Mouse (Mus musculus) spleen, adult 18-20 months (tissue): ENCODE results near the gene Alkbh2.

Source experiments
- DNase-seq, 2 experiments: peaks; one replicate each; pipeline ENCODE4 v3.0.0; 2022; ENCODE audit warnings: mixed read lengths in 2 of 2

The Alkbh2 gene

DNA sequence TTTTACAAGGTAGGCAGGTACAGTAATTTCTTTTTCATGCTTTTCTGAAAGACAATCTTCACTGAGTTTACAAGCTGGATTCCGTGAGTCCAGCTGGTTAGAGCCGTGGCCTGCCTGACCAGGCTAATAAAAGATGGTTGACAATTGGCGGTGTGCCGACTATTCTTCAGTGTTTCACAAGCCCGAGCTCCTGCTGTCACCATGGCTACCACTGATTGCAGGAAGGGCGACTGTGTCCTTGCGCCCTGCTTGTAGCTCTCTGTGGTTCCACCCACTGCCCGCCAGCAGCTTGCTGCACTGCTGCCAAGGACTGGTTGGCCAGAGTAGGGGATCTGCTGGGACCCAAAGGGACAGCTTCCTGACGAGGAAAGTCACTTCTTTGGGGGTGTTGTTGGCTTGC, 11.2 kb upstream of the Alkbh2 start:
- DNase-seq = no peak

DNA sequence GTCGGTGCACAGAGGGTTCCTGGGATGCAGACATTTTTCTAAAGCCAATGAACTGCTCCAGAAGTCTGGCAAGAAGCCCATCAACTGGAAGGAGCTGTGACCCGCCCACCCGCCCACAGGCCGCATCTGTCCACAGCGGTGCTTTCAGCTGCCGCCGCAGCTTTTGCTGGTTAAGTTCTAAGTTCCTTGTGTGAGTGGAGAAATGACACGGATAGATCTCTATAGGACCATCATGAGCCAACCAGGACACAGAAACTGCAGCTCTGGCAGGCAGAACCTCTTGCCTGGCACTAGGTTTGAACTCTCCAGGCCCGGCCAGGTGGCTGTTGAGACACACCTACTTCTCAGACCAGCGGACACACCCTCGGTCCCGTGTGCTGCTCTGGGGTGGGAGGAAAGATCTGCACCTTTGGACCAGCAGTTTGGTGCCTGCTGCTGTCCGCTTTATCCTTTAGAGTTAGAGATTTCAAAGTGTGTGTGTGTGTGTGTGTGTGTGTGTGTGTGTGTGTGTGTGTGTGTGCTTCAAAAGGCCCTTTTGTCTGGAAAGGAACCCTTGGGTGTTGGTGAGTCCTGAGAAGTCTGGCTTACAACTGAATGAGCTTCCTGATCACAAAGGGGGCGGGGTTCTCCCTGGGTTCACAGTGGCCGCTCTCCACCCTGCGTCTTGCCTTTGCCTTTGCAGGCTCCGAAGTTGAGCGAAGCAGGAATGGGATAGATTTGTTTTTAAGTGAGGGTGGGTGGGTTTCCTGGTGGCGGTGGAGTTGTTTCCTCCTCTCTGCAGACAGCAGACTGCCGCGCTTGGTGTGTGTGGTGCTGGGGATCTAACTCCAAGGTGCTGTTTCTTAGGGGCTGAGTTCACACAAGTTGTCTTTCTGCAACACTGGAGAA, 10.5 kb upstream of the Alkbh2 start:
- no peak for DNase-seq

DNA sequence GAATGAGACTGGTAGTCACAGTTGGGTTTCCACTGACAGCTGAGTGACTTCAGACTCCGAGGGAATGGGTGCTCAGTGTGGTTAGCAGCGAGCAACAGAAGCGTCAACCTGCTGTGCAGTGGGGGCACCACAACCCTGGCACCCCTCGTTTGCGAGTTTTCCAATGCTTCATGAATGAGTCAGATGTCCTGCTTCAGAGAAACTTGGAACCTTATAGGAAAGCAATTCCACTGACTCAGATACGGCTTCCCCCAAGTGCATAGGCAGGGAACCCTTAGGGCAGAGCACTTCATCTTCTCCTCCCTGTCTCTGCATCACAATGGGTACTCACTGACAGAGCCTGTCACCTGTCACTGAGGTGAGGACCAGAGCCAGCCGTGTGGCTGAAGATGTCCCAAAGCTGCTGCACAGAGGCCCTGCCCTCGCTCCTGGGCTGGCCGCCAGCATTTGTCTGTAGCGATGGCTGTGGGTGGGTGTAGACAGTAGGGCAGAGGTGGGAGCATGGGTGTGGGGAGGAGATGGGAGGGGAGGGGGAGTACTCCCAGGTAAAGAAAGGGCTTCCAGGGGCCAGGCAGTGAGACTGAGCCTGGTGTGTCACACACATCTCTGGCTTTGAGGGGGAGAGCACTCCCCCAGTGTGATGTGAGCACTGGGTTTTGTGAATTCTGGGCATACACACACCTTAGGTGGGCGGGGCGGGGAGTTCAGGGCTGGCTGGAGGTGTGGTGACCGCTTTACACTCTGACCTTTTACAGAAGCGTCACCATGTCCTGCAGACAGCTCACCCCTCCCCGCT, 9.7 kb upstream of the Alkbh2 start:
- DNase-seq = no peak

DNA sequence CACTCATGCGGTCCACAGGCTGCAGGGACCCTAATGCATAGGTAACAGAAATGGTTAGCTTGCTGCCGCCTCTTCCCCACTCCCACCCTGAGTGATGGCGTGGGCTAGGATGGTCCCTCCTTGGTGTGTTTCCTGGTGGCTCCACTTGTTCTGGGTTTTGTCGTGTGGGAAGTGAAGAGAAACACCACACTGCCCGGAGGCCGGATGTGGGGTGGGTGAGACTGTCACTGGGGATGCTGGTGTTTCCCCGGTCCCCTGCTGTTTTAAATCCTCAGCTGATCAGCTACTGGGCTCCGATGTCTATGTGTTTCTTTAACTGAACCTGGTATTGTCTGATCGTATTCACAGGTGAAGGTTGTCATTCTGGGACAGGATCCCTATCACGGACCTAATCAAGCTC, 7.5 kb upstream of the Alkbh2 start:
- no peak for DNase-seq

DNA sequence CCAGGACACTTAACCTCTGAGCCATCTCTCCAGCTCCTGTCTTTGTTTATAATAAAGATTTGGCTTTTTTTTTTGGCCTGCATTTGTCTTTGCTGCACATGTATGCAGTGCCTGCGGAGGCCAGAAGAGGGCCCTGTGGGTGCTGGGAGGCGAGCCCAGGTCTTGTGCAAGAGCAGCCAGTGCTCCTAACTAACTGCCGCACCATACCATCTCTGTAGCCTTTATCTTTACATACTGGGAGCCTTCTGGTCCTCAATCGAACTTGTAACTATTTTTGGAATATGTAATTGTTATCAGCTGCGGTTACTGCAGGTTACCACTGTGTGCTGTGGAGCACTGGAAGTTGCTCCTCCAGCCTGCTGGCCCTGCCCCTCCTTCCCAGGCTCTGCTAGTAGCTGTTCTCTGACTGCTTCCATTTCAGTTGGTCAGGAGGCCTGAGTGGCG, 6.1 kb upstream of the Alkbh2 start:
- no peak for DNase-seq

DNA sequence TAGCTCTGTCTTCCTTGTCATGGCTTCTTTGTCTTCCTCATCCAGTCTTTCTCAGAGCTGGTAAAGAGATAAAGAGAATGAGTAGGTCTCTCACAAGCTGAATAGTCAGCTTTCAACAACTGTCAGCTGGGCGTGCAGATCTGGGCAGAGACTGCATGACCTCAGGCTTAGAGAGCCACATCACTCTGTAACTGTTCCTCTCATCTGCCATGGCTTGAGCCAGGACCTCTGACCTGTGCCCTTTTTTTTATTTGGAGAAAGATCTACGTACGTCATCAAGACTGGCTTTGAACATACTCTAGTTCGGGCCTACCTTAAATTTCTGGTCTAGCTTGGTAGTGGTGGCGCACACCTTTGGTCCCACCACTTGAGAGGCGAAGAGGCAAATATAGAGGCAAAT, 4.8 kb upstream of the Alkbh2 start:
- no peak for DNase-seq

DNA sequence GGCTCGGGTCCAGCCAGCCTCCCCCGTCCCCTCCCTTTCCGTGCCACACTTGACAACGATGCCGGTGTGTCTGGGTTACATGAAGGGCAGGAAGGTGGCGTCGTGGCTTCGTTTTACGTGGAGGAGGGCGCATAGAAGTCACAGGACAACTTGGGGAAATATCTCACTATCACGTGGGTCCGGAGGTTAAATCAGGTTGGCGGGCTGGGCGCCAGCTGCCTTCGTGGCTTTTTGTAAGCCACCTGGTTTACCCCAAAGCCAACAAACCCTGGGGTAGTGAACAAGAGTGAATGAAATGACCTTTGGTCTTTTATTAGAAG, 3.5 kb upstream of the Alkbh2 start:
- peak in 1 of 2 experiments; percentile 42 for DNase-seq

DNA sequence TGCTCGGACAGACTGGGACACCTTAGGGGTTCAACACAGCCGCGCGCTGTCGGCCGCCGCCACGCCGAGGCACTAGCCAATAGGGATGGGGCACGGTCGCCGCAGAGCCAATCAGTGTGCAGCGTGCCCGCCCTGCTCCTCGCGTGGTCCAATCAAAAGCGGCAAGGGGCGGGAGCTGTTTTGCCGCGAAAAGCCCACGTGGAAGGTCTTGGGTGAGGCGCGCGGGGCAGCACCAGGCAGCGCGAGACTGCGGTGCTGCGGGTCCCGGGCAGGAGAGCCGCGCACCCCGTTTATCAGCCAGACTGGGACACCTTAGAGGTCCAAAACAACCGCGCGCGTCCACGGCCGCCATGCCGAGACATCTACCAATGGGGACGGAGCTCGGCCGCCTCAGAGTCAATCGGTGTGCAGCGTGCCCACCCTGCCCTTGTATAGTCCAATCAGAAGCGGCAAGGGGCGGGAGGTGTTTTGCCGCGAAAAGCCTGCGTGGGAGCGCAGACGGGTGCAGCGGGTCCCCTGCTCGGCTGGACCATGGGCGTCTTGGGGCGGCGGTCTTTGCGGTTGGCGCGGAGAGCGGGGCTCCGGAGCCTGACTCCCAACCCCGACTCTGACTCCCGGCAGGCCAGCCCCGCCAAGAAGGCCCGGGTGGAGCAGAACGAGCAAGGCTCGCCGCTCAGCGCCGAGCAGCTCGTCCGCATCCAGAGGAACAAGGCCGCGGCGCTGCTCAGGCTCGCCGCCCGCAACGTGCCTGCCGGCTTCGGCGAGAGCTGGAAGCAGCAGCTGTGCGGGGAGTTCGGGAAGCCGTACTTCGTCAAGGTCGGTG, 2.9 kb upstream of the Alkbh2 start:
- DNase-seq = peak; percentile 85 to 92

DNA sequence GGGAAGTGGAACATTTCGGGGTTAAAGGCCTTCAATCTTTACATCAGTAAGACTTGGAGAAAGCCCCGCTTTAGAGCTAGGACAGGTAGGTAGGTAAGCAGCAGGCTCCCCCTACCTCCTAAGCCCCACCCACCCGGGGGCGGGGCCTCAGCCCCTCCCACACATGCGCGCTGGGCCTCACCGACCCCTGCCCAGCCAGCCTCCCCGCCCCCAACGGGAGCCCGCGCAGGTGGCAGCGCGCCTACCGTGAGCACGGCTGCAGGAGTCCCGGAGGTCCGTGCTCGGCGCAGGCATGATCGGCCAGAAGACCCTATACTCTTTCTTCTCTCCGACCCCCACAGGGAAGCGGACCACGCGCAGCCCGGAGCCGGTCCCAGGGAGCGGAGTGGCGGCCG, 2.2 kb upstream of the Alkbh2 start, which contains the start of gene Ung:
Gene Ung (plus strand): TSS at position 176 of the 395 bp plus-strand sequence.
- DNase-seq = peak; percentile 67 to 81

DNA sequence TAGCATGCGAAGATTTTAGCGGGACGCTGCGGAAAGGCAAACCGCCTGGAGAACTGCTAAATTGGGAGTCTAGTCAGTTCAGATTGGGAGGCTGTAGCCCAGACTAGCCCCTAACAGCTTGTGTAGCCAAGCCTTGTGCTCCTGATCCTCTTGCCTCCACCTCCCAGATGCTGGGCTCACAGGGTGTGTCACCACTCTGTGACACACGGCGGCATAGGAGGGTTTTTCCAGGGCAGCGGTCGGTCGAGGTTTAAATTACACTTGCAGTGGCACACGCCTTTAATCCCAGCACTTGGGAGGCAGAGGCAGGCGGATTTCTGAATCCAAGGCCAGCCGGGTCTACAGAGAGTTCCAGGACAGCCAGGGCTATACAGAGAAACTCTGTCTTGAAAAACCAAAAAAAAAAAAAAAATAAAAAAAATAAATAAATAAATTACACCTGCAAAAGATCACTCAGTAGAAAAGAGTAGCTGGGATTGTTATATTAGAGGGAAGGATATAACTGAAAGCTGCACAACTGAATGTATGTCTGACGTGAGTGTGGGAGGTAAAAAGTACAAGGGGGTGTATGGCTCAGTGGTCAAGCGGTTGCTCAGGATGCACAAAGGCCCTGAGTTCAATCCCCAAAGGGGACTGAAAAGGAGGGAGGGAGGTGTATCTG, 1.7 kb upstream of the Alkbh2 start:
- DNase-seq = no peak

DNA sequence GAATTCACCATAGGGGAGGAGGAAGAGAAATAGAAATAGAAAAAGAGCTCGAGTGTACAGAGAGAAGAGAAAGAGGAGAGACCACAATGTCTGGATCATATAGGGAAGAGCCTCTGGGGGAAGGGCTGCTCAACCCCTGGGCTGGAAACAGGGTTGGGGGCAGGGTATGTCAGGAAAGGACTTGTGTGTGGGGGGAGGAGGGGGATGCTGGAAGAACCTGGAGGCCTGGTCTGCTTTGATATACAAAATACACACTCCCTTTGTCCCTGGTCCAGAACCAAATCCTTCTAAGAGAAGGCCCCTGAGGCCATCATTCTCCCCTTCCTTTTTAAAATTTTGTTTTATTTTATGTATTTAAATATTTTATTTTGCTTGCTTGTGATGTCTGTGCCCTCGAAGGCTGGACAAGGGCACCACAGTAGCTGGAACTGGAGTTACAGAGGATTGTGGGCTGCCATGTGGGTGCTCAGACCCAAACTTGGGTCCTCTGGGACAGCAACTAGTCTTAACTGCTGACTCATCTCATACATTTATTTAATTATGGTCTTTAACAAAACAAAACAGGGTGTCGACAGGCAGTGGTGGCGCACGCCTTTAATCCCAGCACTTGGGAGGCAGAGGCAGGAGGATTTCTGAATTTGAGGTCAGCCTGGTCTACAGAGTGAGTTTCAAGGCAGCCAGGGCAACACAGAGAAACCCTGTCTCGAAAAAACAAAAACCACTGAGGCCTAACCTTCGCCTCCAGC, 1.3 kb downstream of the Alkbh2 start:
- no peak for DNase-seq

DNA sequence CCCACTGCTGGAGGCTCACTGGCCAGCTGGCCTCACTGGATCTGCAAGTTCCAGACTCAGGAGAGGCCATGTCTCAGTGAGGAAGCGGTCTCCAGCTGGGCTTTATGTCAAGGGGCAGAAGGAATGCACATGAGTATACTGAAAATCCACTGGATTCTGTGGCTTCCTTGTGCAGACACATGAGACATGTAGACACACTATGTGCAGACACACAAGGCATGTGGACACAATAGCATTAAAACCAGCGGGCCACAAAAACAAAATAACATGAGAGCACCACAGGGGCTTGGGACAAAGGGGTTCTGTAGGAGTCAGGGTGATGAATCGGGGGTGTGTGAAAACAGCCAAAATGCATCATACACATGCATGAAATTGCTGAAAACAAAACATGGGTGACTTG, 2.0 kb downstream of the Alkbh2 start:
- DNase-seq = no peak

DNA sequence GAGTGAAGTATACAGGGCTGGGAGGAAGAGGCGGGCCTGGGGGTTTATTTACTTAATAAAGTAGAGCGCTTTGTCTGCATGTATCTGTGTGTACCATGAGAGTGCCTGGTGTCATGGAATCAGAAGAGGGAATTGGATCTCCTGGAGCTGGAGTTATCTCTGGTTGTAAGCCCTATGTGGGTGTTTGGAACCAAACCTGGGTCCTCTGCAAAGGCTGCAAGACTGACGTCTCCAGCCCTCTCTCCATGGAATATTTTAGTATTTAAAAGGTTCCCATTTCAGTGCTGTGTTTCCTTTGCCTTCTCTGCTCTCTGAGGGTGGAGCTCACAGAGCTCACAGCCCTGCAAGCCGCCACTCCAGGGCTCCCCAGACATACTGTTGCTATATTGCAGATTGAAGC, 8.2 kb downstream of the Alkbh2 start:
- no peak for DNase-seq

DNA sequence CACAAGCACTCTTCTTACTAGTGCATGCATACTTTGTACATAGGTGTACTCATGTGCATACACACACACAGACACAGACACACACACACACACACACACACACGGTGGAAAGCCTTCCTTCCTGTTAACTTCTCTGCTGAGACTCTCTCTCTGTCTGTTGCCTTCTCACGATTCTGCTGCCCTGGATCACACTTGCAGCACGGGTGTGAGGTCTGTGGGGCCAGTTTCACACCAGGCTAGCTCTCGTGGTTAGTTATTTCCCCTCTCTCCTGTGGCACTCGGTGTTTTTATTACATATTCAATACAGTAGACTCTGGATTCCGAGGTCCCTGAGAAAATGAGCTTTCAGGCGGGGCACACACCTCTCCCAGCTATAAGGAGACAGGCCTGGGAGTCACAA, 11.4 kb downstream of the Alkbh2 start:
- DNase-seq = no peak

DNA sequence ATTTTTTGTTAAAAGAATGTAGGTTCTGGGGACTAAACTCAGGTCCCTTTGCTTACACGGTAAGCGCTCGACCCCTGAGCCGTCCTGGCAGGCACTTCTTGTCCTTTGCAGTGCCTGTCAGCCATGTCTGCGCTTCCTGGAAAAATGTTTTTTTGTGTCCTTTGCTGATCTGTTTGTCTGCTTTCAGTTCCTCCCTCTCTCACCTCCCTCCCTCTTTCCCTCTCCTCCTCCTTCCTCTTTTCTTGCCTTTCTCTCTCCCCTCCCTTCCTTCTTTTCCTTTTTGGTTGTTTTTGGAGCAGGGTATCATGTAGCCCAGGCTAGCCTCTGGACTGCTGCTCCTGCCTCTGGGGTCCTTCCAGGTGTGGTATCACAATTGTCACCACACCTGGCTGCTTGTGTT, 13.0 kb downstream of the Alkbh2 start:
- DNase-seq = no peak

DNA sequence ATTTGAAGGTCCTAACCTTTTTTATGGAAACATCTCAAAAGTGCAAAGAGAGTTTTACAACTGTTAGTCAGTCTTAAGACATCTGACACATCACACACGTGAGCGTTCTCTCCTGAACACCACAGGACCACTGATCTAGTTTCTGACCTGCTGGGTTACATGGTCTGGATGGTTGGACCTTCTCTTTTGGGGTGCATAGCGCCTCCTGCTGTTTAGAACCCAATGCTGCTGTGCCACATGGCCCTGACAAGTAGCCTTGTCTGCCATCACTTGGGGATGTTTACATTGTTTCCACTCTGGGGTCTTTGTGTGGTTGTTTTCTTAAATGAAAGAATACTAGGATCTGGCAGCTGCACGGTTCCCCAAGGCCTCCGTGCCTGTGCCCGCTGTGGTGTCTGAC, 14.7 kb downstream of the Alkbh2 start:
- DNase-seq = no peak

DNA sequence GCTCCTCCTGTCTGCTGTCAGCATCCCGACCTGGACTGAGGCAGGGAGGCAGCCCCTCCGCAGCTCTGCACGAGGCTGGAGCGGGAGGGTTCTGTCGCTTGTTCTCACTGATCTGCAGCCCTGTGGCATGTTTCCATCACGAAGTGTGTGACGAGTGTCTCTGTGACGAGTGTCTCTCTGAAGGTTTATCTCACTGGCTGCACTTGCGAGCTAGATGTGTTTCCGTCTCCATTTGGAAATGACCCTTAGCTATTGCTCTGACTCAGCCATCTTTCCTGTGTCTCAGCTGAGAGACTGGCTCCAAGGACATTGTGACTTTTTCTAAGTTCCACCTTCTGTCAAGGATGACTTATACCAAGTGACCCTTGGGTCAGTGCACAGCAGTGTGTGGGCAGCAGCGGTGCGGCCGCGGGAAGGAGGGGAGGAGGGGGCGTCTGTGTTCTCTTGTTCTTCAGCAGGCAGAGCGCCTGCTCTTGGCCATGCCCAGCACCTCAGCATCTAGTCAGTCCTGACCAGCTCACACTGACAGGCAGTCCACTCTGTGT, 21.6 kb downstream of the Alkbh2 start:
- no peak for DNase-seq

DNA sequence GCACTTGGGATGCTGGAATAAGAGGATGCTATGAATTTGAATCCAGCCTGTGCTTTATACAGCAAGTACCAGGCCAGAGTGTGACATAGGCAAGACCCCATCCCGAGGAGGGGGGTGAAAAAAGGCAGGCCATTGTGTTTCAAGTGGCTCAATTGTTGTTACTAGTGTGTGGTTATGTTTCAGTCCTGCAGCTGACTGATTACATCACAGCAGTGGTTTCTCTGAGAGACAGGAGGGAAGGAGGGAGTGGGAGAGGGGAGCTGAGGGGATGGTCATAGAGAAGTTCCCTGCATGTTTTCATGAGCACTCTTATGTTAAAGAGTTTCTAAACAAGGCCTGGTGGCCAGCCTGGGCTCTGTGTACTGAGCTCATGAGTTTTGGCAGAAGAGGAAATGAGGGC, 25.2 kb downstream of the Alkbh2 start:
- no peak for DNase-seq

DNA sequence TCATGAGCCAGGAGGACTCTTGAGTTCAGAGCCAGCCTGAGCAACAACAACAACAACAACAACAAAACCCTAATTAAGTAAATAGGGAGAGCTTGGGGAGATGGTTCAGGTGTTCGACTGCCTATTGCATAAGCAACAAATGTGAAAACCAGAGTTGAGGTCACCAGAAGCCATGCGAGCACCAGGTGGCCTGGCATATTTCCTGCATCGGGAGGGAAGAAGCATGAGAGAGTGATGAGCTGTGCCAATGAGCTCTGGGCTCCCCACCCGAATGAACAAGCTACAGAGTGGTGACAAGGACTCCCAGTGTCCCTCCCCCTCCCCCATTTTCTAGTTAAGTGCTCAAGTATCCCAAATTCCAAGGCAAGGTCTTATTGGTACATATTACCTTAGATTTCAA, 26.1 kb downstream of the Alkbh2 start:
- no peak for DNase-seq

DNA sequence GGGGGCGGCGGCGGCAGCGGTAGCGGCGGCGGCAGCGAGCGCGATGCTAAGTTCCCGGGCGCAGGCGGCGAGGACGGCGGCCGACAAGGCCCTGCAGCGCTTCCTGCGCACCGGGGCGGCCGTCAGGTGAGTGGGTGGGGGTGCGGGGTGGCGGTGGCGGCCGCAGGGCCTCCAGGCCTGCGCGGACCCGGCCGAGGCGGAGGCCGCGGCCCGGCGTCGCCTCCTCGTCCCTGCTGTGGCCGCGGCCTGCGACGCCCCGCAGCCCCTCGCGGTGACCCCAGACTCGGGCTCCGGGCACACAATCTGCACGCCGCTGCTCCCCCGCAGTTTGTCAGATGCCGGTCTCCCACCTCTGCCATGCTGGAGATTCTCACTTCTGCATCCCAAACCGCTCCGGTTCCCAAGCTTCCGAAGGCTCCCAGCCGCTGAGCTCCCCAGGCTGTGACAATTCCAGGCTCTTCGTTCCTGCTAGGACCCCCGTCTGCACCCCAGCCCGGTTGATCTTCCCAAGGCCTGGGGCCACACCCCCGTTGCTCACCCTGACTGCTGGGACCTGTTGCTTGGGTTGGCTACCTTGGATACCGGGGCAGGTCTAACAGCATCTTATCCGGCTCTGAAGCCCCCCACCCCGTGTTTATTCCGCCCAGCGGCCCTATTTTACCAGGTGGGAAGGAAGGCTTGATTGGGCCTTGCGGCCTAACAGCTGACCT, 27.5 kb downstream of the Alkbh2 start:
- DNase-seq = no peak
